Mouse (Mus musculus) liver, postnatal 0 days (tissue): ENCODE results near the gene Dnph1. TPM values are rescaled to one million over a fixed set of nuclear protein-coding genes. Genes with fewer than 3 reads are reported as not detected.

ENCODE experiments used
- ATAC-seq: fragments of 200-750 bp; cut with Nextera tagmentation; 2 replicates; pipeline ENCODE4 v1.8.0; 2017; ENCODE audit warnings: mild to moderate bottlenecking, moderate library complexity
- DNase-seq: peaks from one replicate; pipeline ENCODE4 v3.0.0-alpha.2; 2016
- H3K27ac ChIP-seq: fragments of 300-500 bp; sonication (generic); 2 replicates; pipeline ENCODE4 v1.5.1; 2014; ENCODE audit warnings: antibody characterized with exemption, moderate library complexity, mild to moderate bottlenecking, low read depth
- H3K27me3 ChIP-seq: fragments of 300-500 bp; sonication (generic); 2 replicates; pipeline ENCODE4 v1.6.1; 2014; ENCODE audit warnings: low read length, control low read depth, mixed read lengths; ENCODE audit not compliant: insufficient read depth
- H3K36me3 ChIP-seq: fragments of 300-500 bp; sonication (generic); replicated peaks from 2 replicates; pipeline ENCODE4 v1.6.1; 2014; ENCODE audit warnings: mild to moderate bottlenecking, control low read depth, low read length, moderate library complexity, mixed read lengths; ENCODE audit not compliant: insufficient read depth
- H3K4me1 ChIP-seq: fragments of 300-500 bp; sonication (generic); 2 replicates; pipeline ENCODE4 v1.6.1; 2014; ENCODE audit warnings: antibody characterized with exemption, mild to moderate bottlenecking, control low read depth; ENCODE audit not compliant: insufficient read depth
- H3K4me2 ChIP-seq: fragments of 300-500 bp; sonication (generic); 2 replicates; pipeline ENCODE4 v1.6.1; 2014; ENCODE audit warnings: low read depth, mild to moderate bottlenecking, low read length, moderate library complexity, mixed read lengths
- H3K4me3 ChIP-seq: fragments of 300-500 bp; sonication (generic); 2 replicates; pipeline ENCODE4 v1.5.1; 2014; ENCODE audit warnings: low read depth, low read length
- H3K9ac ChIP-seq: fragments of 300-500 bp; sonication (generic); replicated peaks from 2 replicates; pipeline ENCODE4 v1.6.1; 2014; ENCODE audit warnings: mild to moderate bottlenecking, moderate library complexity
- H3K9me3 ChIP-seq: fragments of 300-500 bp; sonication (generic); 2 replicates; pipeline ENCODE4 v1.6.1; 2016; ENCODE audit warnings: mild to moderate bottlenecking, control low read depth, low read length, mixed read lengths
- CTCF ChIP-seq: sonication (generic); IDR thresholded peaks from 2 replicates; pipeline ENCODE4 v1.5.1; 2016; ENCODE audit warnings: antibody characterized with exemption, low read depth
- EP300 ChIP-seq: IDR thresholded peaks from 2 replicates; pipeline ENCODE4 v1.6.1; 2016; ENCODE audit warnings: antibody characterized with exemption, low read depth, mild to moderate bottlenecking
- WGBS: fragments of 180-500 bp; shearing (Covaris S2); extraction: QIAGEN DNeasy Blood & Tissue Kit; methylation state at CpG from one replicate; pipeline ENCODE4 v1.1.7; 2014; ENCODE audit not compliant: insufficient replicate concordance; 5-methylcytosine and 5-hydroxymethylcytosine counted together
- polyA plus RNA-seq: library from polyadenylated mRNA; unstranded; fragments of >200 nt; fragmentation: Nextera tagmentation; extraction: Ambion mirVana; gene quantifications from 2 replicates; pipeline ENCODE4 v1.2.1, GENCODE M21; 2015

Gene Dnph1
- polyA plus RNA-seq, result 7.4 and 8.6 TPM in 2 replicates

- H3K9ac ChIP-seq, result peak within 1 kb of the TSS; percentile 54
- H3K9me3 ChIP-seq, result no peaks in the 10 kb centered on the region
- H3K4me3 ChIP-seq, result peak within 1 kb of the TSS; percentile 52
- ATAC-seq (peak; percentile 94), DNase-seq (peak; percentile 77)
- H3K36me3 ChIP-seq, result no peaks in the 10 kb centered on the region
- TF ChIP-seq EP300 (no peak), CTCF (no peak)
- 1% methylated on average over 43 of the region's 44 CpGs for WGBS
- no peak within 1 kb of the TSS for H3K27ac ChIP-seq
- peak within 1 kb of the TSS; percentile 86 for H3K4me2 ChIP-seq
- H3K4me1 ChIP-seq, result peaks cover 7% of the 10 kb centered on the region
- peaks cover 5% of the 10 kb centered on the region; the same call in 1 of the 2 replicates for H3K27me3 ChIP-seq
These were observed at the start of gene Dnph1 for GRCm38 (mm10) chr17:46496623-46497434. TSS of gene Dnph1 (plus strand) at chr17:46496711.

- H3K9ac ChIP-seq, result no peak overlapping the region
- no peak overlapping the region for H3K27ac ChIP-seq
- H3K4me3 ChIP-seq, result no peak overlapping the region
- no peak for TF ChIP-seq EP300
- TF ChIP-seq CTCF, result no peak
- DNase-seq (no peak), ATAC-seq (peak; percentile 57; the same call in 1 of the 2 replicates)
- H3K4me2 ChIP-seq, result no peak overlapping the region
- no peaks in the 10 kb centered on the region for H3K9me3 ChIP-seq
- 36% methylated on average over 5 of the region's 5 CpGs for WGBS
- peaks cover 10% of the 10 kb centered on the region for H3K4me1 ChIP-seq
- H3K27me3 ChIP-seq, result peaks cover 41% of the 10 kb centered on the region
- H3K36me3 ChIP-seq, result no peaks in the 10 kb centered on the region
These were observed 43.8 kb upstream of the Dnph1 start for GRCm38 (mm10) chr17:46452683-46453082.

- H3K4me1 ChIP-seq, result peaks cover 10% of the 10 kb centered on the region
- H3K27ac ChIP-seq, result no peak overlapping the region
- H3K4me2 ChIP-seq, result no peak overlapping the region
- H3K4me3 ChIP-seq, result no peak overlapping the region
- H3K9me3 ChIP-seq, result no peaks in the 10 kb centered on the region
- DNase-seq (no peak), ATAC-seq (no peak)
- H3K27me3 ChIP-seq, result peaks cover 47% of the 10 kb centered on the region
- TF ChIP-seq EP300 (no peak), CTCF (no peak)
- H3K9ac ChIP-seq, result no peak overlapping the region
- H3K36me3 ChIP-seq, result no peaks in the 10 kb centered on the region
- 9% methylated on average over 13 of the region's 13 CpGs for WGBS
These were observed 43.1 kb upstream of the Dnph1 start for GRCm38 (mm10) chr17:46453302-46453948.

- ATAC-seq (no peak), DNase-seq (no peak)
- H3K27ac ChIP-seq, result no peak overlapping the region
- peaks cover 10% of the 10 kb centered on the region for H3K4me1 ChIP-seq
- H3K9ac ChIP-seq, result no peak overlapping the region
- 0 out of 2 replicates have a peak overlapping the region, but pooled peaks have one; percentile 29 for H3K4me2 ChIP-seq
- no peaks in the 10 kb centered on the region for H3K9me3 ChIP-seq
- H3K36me3 ChIP-seq, result no peaks in the 10 kb centered on the region
- no peak for TF ChIP-seq EP300
- TF ChIP-seq CTCF, result no peak
- H3K27me3 ChIP-seq, result peaks cover 49% of the 10 kb centered on the region
- no peak overlapping the region; the same call in 1 of the 2 replicates for H3K4me3 ChIP-seq
- WGBS, result 5% methylated on average over 26 of the region's 26 CpGs
These were observed 42.5 kb upstream of the Dnph1 start for GRCm38 (mm10) chr17:46453970-46454411.

GRCm38 (mm10) chr17:46454539-46454938 is 42.0 kb upstream of the Dnph1 start:
- H3K27me3 ChIP-seq, result peaks cover 53% of the 10 kb centered on the region
- TF ChIP-seq CTCF, result no peak
- ATAC-seq (no peak), DNase-seq (no peak)
- WGBS, result 7% methylated on average over 9 of the region's 9 CpGs
- H3K4me2 ChIP-seq, result 0 out of 2 replicates have a peak overlapping the region, but pooled peaks have one; percentile 51
- H3K36me3 ChIP-seq, result no peaks in the 10 kb centered on the region
- H3K9ac ChIP-seq, result no peak overlapping the region
- no peak overlapping the region for H3K27ac ChIP-seq
- H3K9me3 ChIP-seq, result no peaks in the 10 kb centered on the region
- H3K4me1 ChIP-seq, result peaks cover 10% of the 10 kb centered on the region
- no peak overlapping the region for H3K4me3 ChIP-seq

GRCm38 (mm10) chr17:46455110-46455691 is 41.3 kb upstream of the Dnph1 start:
- H3K4me1 ChIP-seq, result peaks cover 10% of the 10 kb centered on the region
- H3K9ac ChIP-seq, result no peak overlapping the region
- H3K4me3 ChIP-seq, result peak overlapping the region; percentile 14; the same call in 1 of the 2 replicates
- DNase-seq (peak; percentile 52), ATAC-seq (no peak)
- WGBS, result 1% methylated on average over 33 of the region's 33 CpGs
- H3K4me2 ChIP-seq, result peak overlapping the region; percentile 51
- peaks cover 60% of the 10 kb centered on the region for H3K27me3 ChIP-seq
- H3K9me3 ChIP-seq, result no peaks in the 10 kb centered on the region
- no peak overlapping the region for H3K27ac ChIP-seq
- TF ChIP-seq CTCF (no peak), EP300 (no peak)
- no peaks in the 10 kb centered on the region for H3K36me3 ChIP-seq
